In the genomic region with DNA sequence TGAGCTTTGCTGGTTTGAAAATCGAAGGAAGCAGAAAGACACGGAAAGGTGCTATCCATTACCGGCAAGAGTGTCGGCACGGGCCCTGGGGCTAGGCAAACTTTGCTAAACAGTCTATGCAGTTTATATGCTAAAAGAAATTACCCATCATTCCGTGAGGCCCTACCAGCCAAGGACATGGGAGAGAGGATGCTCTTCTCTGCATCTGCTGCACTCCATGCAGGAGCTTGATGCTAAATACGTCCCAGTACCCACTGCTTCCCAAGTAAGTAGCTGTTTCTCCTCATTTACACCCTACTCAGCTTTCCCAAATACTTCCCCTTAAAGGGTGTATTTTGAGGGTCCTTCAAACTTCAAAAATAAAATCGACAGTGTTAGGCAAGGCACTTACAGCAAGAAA, we compare ENCODE assay signal across 26 mouse cellular contexts.
A peak's percentile ranks its signal among the peaks of the same experiment; 100 is the strongest.
DNase-seq lines count a peak whose midpoint lies in the region; ATAC-seq and TF ChIP-seq lines count a peak whose summit lies in the region.
"Had no signal": no experiment of that assay in that cellular context is flagged by ENCODE, and none has a peak within 500 bp of the region (broad histone marks: within the 10 kb centered on the region; RNA-seq: fewer than 3 reads in every experiment).

No protein-coding gene starts in this region.

- DNase-seq in forebrain, postnatal 0 days, result no peak
- DNase-seq in layer of hippocampus, adult 2 months (ENCODE audit: low spot score in 2 of 2), result no peak
- no peak for DNase-seq in layer of hippocampus, postnatal 25 days (ENCODE audit: extremely low spot score in 1 of 2, low spot score in 1 of 2)
- DNase-seq in lung, postnatal 0 days (ENCODE audit: low spot score), result peak; percentile 22
- DNase-seq in lung, postnatal 25 days (ENCODE audit: low spot score), result no peak
- peak; percentile 20 for DNase-seq in brain, adult 2 months (ENCODE audit: low read depth, low spot score)
- DNase-seq in liver, postnatal 0 days, result no peak
- DNase-seq: adrenal gland, adult 8-10 months; adrenal gland, postnatal 14 days; adrenal gland, postnatal 36 days; B cell, adult 2 months; cerebellum, adult 11 months; cerebellum, adult 8-10 months; cerebellum, adult 9-11 months; embryo, embryonic 11 days had no signal

- no peak for TF ChIP-seq EP300 in lung, postnatal 0 days (IDR thresholded peaks at IDR 0.05)
- TF ChIP-seq EP300 in liver, postnatal 0 days (IDR thresholded peaks at IDR 0.05; ENCODE audit: low read depth), result no peak

- H3K9ac ChIP-seq in forebrain, postnatal 0 days, result no peak overlapping the region
- H3K9ac ChIP-seq in forebrain, embryonic 16.5 days (replicated peaks; ENCODE audit: low read depth, low read length), result no peak overlapping the region
- H3K9ac ChIP-seq in lung, postnatal 0 days (replicated peaks; ENCODE audit: low read depth), result no peak overlapping the region
- H3K9ac ChIP-seq in liver, postnatal 0 days (replicated peaks), result no peak overlapping the region
- H3K9ac ChIP-seq: embryonic facial prominence, embryonic 13.5 days; embryonic facial prominence, embryonic 15.5 days; forebrain, embryonic 12.5 days had no signal

- H3K27ac ChIP-seq in forebrain, postnatal 0 days (ENCODE audit: low read depth, low read length), result no peak overlapping the region
- H3K27ac ChIP-seq in forebrain, embryonic 16.5 days (ENCODE audit: low read length), result no peak overlapping the region
- peak overlapping the region; percentile 16; the same call in 1 of the 2 replicates for H3K27ac ChIP-seq in layer of hippocampus, adult 2 months
- no peak overlapping the region for H3K27ac ChIP-seq in lung, postnatal 0 days (ENCODE audit: low read length)
- H3K27ac ChIP-seq in liver, postnatal 0 days (ENCODE audit: low read depth), result no peak overlapping the region
- H3K27ac ChIP-seq: embryonic facial prominence, embryonic 13.5 days; embryonic facial prominence, embryonic 15.5 days; forebrain, embryonic 10.5 days; forebrain, embryonic 12.5 days had no signal

- no peaks in the 10 kb centered on the region for H3K9me3 ChIP-seq in forebrain, postnatal 0 days (ENCODE audit: low read length)
- no peaks in the 10 kb centered on the region for H3K9me3 ChIP-seq in forebrain, embryonic 16.5 days (ENCODE audit: control insufficient read depth, low read length)
- no peaks in the 10 kb centered on the region for H3K9me3 ChIP-seq in lung, postnatal 0 days (ENCODE audit: low read length)
- no peaks in the 10 kb centered on the region for H3K9me3 ChIP-seq in liver, postnatal 0 days (ENCODE audit: low read length)
- H3K9me3 ChIP-seq: embryonic facial prominence, embryonic 13.5 days; embryonic facial prominence, embryonic 15.5 days; forebrain, embryonic 10.5 days; forebrain, embryonic 12.5 days; G1E had no signal

- TF ChIP-seq CTCF in forebrain, postnatal 0 days (IDR thresholded peaks at IDR 0.05; ENCODE audit: low read depth), result no peak
- no peak for TF ChIP-seq CTCF in layer of hippocampus, adult 2 months (conservative IDR thresholded peaks at IDR 0.05)
- no peak for TF ChIP-seq CTCF in lung, postnatal 0 days (IDR thresholded peaks at IDR 0.05)
- TF ChIP-seq CTCF in liver, postnatal 0 days (IDR thresholded peaks at IDR 0.05; ENCODE audit: low read depth), result no peak

- H3K4me1 ChIP-seq in forebrain, postnatal 0 days (ENCODE audit: insufficient read depth), result peaks cover 13% of the 10 kb centered on the region; the same call in 1 of the 2 replicates
- H3K4me1 ChIP-seq in forebrain, embryonic 16.5 days (replicated peaks; ENCODE audit: control insufficient read depth, insufficient read depth, low read length), result peaks cover 15% of the 10 kb centered on the region
- H3K4me1 ChIP-seq in lung, postnatal 0 days (ENCODE audit: insufficient read depth, low read depth, low read length), result no peaks in the 10 kb centered on the region; the same call in 1 of the 2 replicates
- no peaks in the 10 kb centered on the region for H3K4me1 ChIP-seq in liver, postnatal 0 days (ENCODE audit: insufficient read depth)
- H3K4me1 ChIP-seq: forebrain, embryonic 12.5 days had no signal

- 0 out of 2 replicates have a peak, but pooled peaks have one; percentile 34 for ATAC-seq in forebrain, postnatal 0 days
- no peak for ATAC-seq in forebrain, embryonic 16.5 days
- no peak for ATAC-seq in lung, postnatal 0 days
- ATAC-seq in liver, postnatal 0 days, result no peak
- ATAC-seq: activated CD4-positive, CD25-positive, alpha-beta regulatory T cell, adult 4 months; CD4-positive, CD25-positive, alpha-beta regulatory T cell, adult 4 months; forebrain, embryonic 14.5 days; Patski had no signal

- H3K27me3 ChIP-seq in forebrain, postnatal 0 days (ENCODE audit: insufficient read depth, low read length), result no peaks in the 10 kb centered on the region
- H3K27me3 ChIP-seq in forebrain, embryonic 16.5 days (replicated peaks; ENCODE audit: control insufficient read depth, insufficient read depth, low read length), result no peaks in the 10 kb centered on the region
- no peaks in the 10 kb centered on the region for H3K27me3 ChIP-seq in lung, postnatal 0 days (replicated peaks; ENCODE audit: insufficient read depth, low read length)
- no peaks in the 10 kb centered on the region for H3K27me3 ChIP-seq in liver, postnatal 0 days (ENCODE audit: insufficient read depth, low read length)
- H3K27me3 ChIP-seq: forebrain, embryonic 12.5 days; Patski had no signal

- no peaks in the 10 kb centered on the region for H3K36me3 ChIP-seq in forebrain, postnatal 0 days (ENCODE audit: insufficient read depth)
- H3K36me3 ChIP-seq in forebrain, embryonic 16.5 days (ENCODE audit: control insufficient read depth, insufficient read depth), result no peaks in the 10 kb centered on the region
- H3K36me3 ChIP-seq in lung, postnatal 0 days (ENCODE audit: insufficient read depth, low read length), result no peaks in the 10 kb centered on the region
- no peaks in the 10 kb centered on the region for H3K36me3 ChIP-seq in liver, postnatal 0 days (replicated peaks; ENCODE audit: insufficient read depth, low read length)
- H3K36me3 ChIP-seq: embryonic facial prominence, embryonic 13.5 days; embryonic facial prominence, embryonic 15.5 days; forebrain, embryonic 10.5 days; forebrain, embryonic 12.5 days; G1E had no signal

- no peak overlapping the region for H3K4me3 ChIP-seq in forebrain, postnatal 0 days (ENCODE audit: low read depth, low read length)
- no peak overlapping the region for H3K4me3 ChIP-seq in forebrain, embryonic 16.5 days (replicated peaks; ENCODE audit: low read length)
- no peak overlapping the region for H3K4me3 ChIP-seq in layer of hippocampus, adult 2 months
- no peak overlapping the region for H3K4me3 ChIP-seq in lung, postnatal 0 days (ENCODE audit: low read depth, low read length)
- no peak overlapping the region for H3K4me3 ChIP-seq in liver, postnatal 0 days (ENCODE audit: low read depth, low read length)
- H3K4me3 ChIP-seq: embryonic facial prominence, embryonic 13.5 days; embryonic facial prominence, embryonic 15.5 days; erythroblast, embryonic 14.5 days; forebrain, embryonic 10.5 days; forebrain, embryonic 12.5 days had no signal

- 83% methylated on average over 8 of the region's 8 CpGs for WGBS in forebrain, postnatal 0 days
- WGBS in forebrain, embryonic 16.5 days, result 84% methylated on average over 8 of the region's 8 CpGs
- 73% methylated on average over 8 of the region's 8 CpGs for WGBS in lung, postnatal 0 days
- 77% methylated on average over 8 of the region's 8 CpGs for WGBS in liver, postnatal 0 days (ENCODE audit: insufficient replicate concordance)

- no peak overlapping the region for H3K4me2 ChIP-seq in forebrain, postnatal 0 days (ENCODE audit: low read depth)
- no peak overlapping the region for H3K4me2 ChIP-seq in forebrain, embryonic 16.5 days (ENCODE audit: low read length)
- no peak overlapping the region for H3K4me2 ChIP-seq in lung, postnatal 0 days (replicated peaks; ENCODE audit: low read depth, low read length)
- H3K4me2 ChIP-seq in liver, postnatal 0 days (ENCODE audit: low read depth, low read length), result no peak overlapping the region
- H3K4me2 ChIP-seq: embryonic facial prominence, embryonic 13.5 days; embryonic facial prominence, embryonic 15.5 days; forebrain, embryonic 12.5 days had no signal

Comparison
In these comparisons a context has a peak if more than half of its experiments do, and no peak if none do; other contexts are left out.
1. DNase-seq: peak in lung, postnatal 0 days (single experiment) and brain, adult 2 months (single experiment); none in forebrain, postnatal 0 days (single experiment), layer of hippocampus, adult 2 months (0 of 2), layer of hippocampus, postnatal 25 days (0 of 2), lung, postnatal 25 days (single experiment) and liver, postnatal 0 days (single experiment).